Mouse (Mus musculus) cerebellum, postnatal 36 days (tissue): ENCODE measurements around the gene Spata18.

Experiments used
- DNase-seq, 2 experiments: peaks; one replicate each; pipeline ENCODE4 v3.0.0; 2021 to 2022; ENCODE audit warnings: mixed read lengths in 2 of 2

Gene Spata18

GRCm38 (mm10) chr5:73667877-73668276 is 16.7 kb downstream of the Spata18 start:
- no peak for DNase-seq

GRCm38 (mm10) chr5:73669386-73669785 is 18.2 kb downstream of the Spata18 start:
- DNase-seq, result no peak

- no peak for DNase-seq
These were observed 24.4 kb downstream of the Spata18 start for GRCm38 (mm10) chr5:73675604-73676003.

- no peak for DNase-seq
These were observed 25.4 kb downstream of the Spata18 start for GRCm38 (mm10) chr5:73676626-73677025.

GRCm38 (mm10) chr5:73683221-73683620 is 32.0 kb downstream of the Spata18 start:
- no peak for DNase-seq

GRCm38 (mm10) chr5:73683706-73684409 is 32.7 kb downstream of the Spata18 start:
- peak in 1 of 2 experiments; percentile 5 for DNase-seq

GRCm38 (mm10) chr5:73686149-73686548 is 35.0 kb downstream of the Spata18 start:
- no peak for DNase-seq

GRCm38 (mm10) chr5:73688576-73688975 is 37.4 kb downstream of the Spata18 start:
- DNase-seq, result no peak

- DNase-seq, result no peak
These were observed 39.0 kb downstream of the Spata18 start for GRCm38 (mm10) chr5:73690146-73690545.

- DNase-seq, result no peak
These were observed 40.7 kb downstream of the Spata18 start for GRCm38 (mm10) chr5:73691723-73692520.

GRCm38 (mm10) chr5:73693778-73694177 is 42.6 kb downstream of the Spata18 start:
- DNase-seq, result no peak

GRCm38 (mm10) chr5:73694254-73695015 is 43.3 kb downstream of the Spata18 start:
- DNase-seq, result no peak

GRCm38 (mm10) chr5:73697700-73698099 is 46.5 kb downstream of the Spata18 start:
- DNase-seq, result no peak

GRCm38 (mm10) chr5:73701063-73701890 is 50.1 kb downstream of the Spata18 start:
- DNase-seq, result no peak

GRCm38 (mm10) chr5:73701946-73702710 is 50.9 kb downstream of the Spata18 start:
- DNase-seq, result no peak

- no peak for DNase-seq
These were observed 51.9 kb downstream of the Spata18 start for GRCm38 (mm10) chr5:73703096-73703495.

GRCm38 (mm10) chr5:73704263-73704662 is 53.1 kb downstream of the Spata18 start:
- no peak for DNase-seq

- DNase-seq, result no peak
These were observed 53.6 kb downstream of the Spata18 start for GRCm38 (mm10) chr5:73704757-73705156.

- DNase-seq, result no peak
These were observed 54.1 kb downstream of the Spata18 start for GRCm38 (mm10) chr5:73705290-73705689.

GRCm38 (mm10) chr5:73712852-73713251 is 61.7 kb downstream of the Spata18 start:
- no peak for DNase-seq

GRCm38 (mm10) chr5:73716941-73717340 is 65.8 kb downstream of the Spata18 start:
- no peak for DNase-seq
